Mouse (Mus musculus) testis, adult 2 months (tissue): ENCODE results near the gene Snd1. TPM values are rescaled to one million over a fixed set of nuclear protein-coding genes. Genes with fewer than 3 reads are reported as not detected.

Experiments
- H3K27ac ChIP-seq: fragments of 200-500 bp; 2 replicates; pipeline ENCODE4 v1.5.1; 2012; ENCODE audit warnings: low read depth, low read length; ENCODE audit not compliant: control insufficient read depth, insufficient read depth
- H3K27me3 ChIP-seq: fragments of 200-500 bp; 2 replicates; pipeline ENCODE4 v1.6.1; 2012; ENCODE audit warnings: mild to moderate bottlenecking, low read length, moderate library complexity; ENCODE audit not compliant: control insufficient read depth, insufficient read depth
- H3K36me3 ChIP-seq: fragments of 200-500 bp; 2 replicates; pipeline ENCODE4 v1.6.1; 2012; ENCODE audit warnings: mild to moderate bottlenecking, low read length; ENCODE audit not compliant: control insufficient read depth, insufficient read depth
- H3K4me1 ChIP-seq: fragments of 200-500 bp; 2 replicates; pipeline ENCODE4 v1.6.1; 2012; ENCODE audit warnings: low read length; ENCODE audit not compliant: control insufficient read depth, insufficient read depth
- H3K4me3 ChIP-seq: fragments of 200-500 bp; 2 replicates; pipeline ENCODE4 v1.5.1; 2012; ENCODE audit warnings: low read depth, mild to moderate bottlenecking, low read length, moderate library complexity, mixed read lengths; ENCODE audit not compliant: control insufficient read depth
- CTCF ChIP-seq: fragments of 200-500 bp; IDR thresholded peaks from 2 replicates; pipeline ENCODE4 v1.5.1; 2012; ENCODE audit warnings: low read depth, mild to moderate bottlenecking, inconsistent platforms, low read length, moderate library complexity; ENCODE audit not compliant: control insufficient read depth, insufficient read depth, insufficient replicate concordance
- POLR2A ChIP-seq: fragments of 200-500 bp; IDR thresholded peaks from 2 replicates; pipeline ENCODE4 v1.6.1; 2012; ENCODE audit warnings: low read depth, mild to moderate bottlenecking, inconsistent platforms, low read length, moderate library complexity; ENCODE audit not compliant: control insufficient read depth
- polyA plus RNA-seq: library from polyadenylated mRNA; depleted of rRNA; stranded (reverse); fragments of >200 nt; gene quantifications from 2 replicates; pipeline ENCODE4 v1.2.3, GENCODE M21; 2012

Gene Snd1
- polyA plus RNA-seq, 1 experiment = 11.4 TPM

GRCm38 (mm10) chr6:28610127-28610526, 135.2 kb downstream of the Snd1 start:
- H3K36me3 ChIP-seq = no peaks in the 10 kb centered on the region
- no peaks in the 10 kb centered on the region for H3K4me1 ChIP-seq
- H3K27ac ChIP-seq = no peak overlapping the region
- H3K27me3 ChIP-seq = no peaks in the 10 kb centered on the region
- TF ChIP-seq POLR2A = no peak
- TF ChIP-seq CTCF = no peak
- no peak overlapping the region for H3K4me3 ChIP-seq

GRCm38 (mm10) chr6:28613441-28613840, 138.5 kb downstream of the Snd1 start:
- no peaks in the 10 kb centered on the region for H3K36me3 ChIP-seq
- H3K27ac ChIP-seq = no peak overlapping the region
- H3K4me3 ChIP-seq = no peak overlapping the region
- no peaks in the 10 kb centered on the region for H3K27me3 ChIP-seq
- H3K4me1 ChIP-seq = no peaks in the 10 kb centered on the region; the same call in 1 of the 2 replicates
- TF ChIP-seq POLR2A = no peak
- TF ChIP-seq CTCF = no peak

GRCm38 (mm10) chr6:28614856-28615255, 139.9 kb downstream of the Snd1 start:
- no peak overlapping the region for H3K4me3 ChIP-seq
- TF ChIP-seq POLR2A = no peak
- no peak for TF ChIP-seq CTCF
- no peak overlapping the region for H3K27ac ChIP-seq
- no peaks in the 10 kb centered on the region; the same call in none of the 2 replicates for H3K4me1 ChIP-seq
- no peaks in the 10 kb centered on the region for H3K36me3 ChIP-seq
- no peaks in the 10 kb centered on the region for H3K27me3 ChIP-seq

- H3K27me3 ChIP-seq = no peaks in the 10 kb centered on the region
- H3K4me3 ChIP-seq = no peak overlapping the region
- no peaks in the 10 kb centered on the region; the same call in none of the 2 replicates for H3K4me1 ChIP-seq
- H3K36me3 ChIP-seq = no peaks in the 10 kb centered on the region
- TF ChIP-seq CTCF = no peak
- TF ChIP-seq POLR2A = no peak
- H3K27ac ChIP-seq = no peak overlapping the region
These were observed 140.5 kb downstream of the Snd1 start for GRCm38 (mm10) chr6:28615408-28615807.

- TF ChIP-seq CTCF (no peak), POLR2A (no peak)
- Histone ChIP-seq H3K4me3 (no peak overlapping the region), H3K27ac (no peak overlapping the region), H3K4me1 (no peaks in the 10 kb centered on the region; the same call in none of the 2 replicates), H3K36me3 (no peaks in the 10 kb centered on the region), H3K27me3 (no peaks in the 10 kb centered on the region)
These were observed 141.0 kb downstream of the Snd1 start for GRCm38 (mm10) chr6:28615966-28616365.

GRCm38 (mm10) chr6:28618299-28618698, 143.4 kb downstream of the Snd1 start:
- Histone ChIP-seq H3K4me1 (no peaks in the 10 kb centered on the region; the same call in none of the 2 replicates), H3K4me3 (no peak overlapping the region), H3K36me3 (no peaks in the 10 kb centered on the region), H3K27me3 (no peaks in the 10 kb centered on the region), H3K27ac (no peak overlapping the region)
- TF ChIP-seq CTCF (no peak), POLR2A (no peak)

- Histone ChIP-seq H3K27me3 (no peaks in the 10 kb centered on the region), H3K36me3 (no peaks in the 10 kb centered on the region), H3K4me1 (no peaks in the 10 kb centered on the region; the same call in none of the 2 replicates), H3K27ac (no peak overlapping the region), H3K4me3 (no peak overlapping the region)
- TF ChIP-seq CTCF (no peak), POLR2A (no peak)
These were observed 143.8 kb downstream of the Snd1 start for GRCm38 (mm10) chr6:28618751-28619153.

GRCm38 (mm10) chr6:28621431-28621830, 146.5 kb downstream of the Snd1 start:
- H3K4me1 ChIP-seq = no peaks in the 10 kb centered on the region; the same call in none of the 2 replicates
- no peaks in the 10 kb centered on the region for H3K27me3 ChIP-seq
- TF ChIP-seq POLR2A = no peak
- H3K4me3 ChIP-seq = no peak overlapping the region
- no peak overlapping the region for H3K27ac ChIP-seq
- H3K36me3 ChIP-seq = no peaks in the 10 kb centered on the region
